Mouse (Mus musculus) frontal cortex, postnatal 25 days (tissue): ENCODE data around the gene Inip.
"Not testable (repeated sequence)": the region's sequence is repeated elsewhere in the genome, so short reads cannot be mapped to it uniquely, and the experiment has no call there.

Experiments
- DNase-seq, 2 experiments: peaks; one replicate each; pipeline ENCODE4 v3.0.0; 2022; ENCODE audit warnings: low spot score in 2 of 2

The Inip gene

DNA sequence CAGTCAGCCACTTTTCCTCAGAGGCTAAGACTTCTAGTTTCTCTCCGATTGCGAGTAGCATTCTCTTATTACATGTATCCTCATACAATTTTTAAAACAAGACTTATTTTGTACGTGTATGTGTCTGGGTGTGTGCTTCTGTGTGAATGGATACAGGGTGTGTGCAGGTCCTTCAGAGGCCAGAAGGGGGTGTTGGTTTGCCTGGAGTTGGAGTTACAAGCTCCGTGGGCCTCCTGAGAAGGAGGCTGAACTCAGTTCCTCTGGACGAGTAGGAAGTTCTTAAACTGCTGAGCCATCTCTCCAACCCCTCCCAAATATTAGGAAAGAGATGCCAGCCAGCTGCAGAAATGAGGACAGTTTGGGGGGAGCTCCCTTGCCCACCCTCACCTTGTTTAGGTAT lies 7.0 kb upstream of the Inip start:
- no peak for DNase-seq

- no peak for DNase-seq
Observed at GRCm38 (mm10) chr4:59807521-59807920, 6.1 kb upstream of the Inip start.

DNA sequence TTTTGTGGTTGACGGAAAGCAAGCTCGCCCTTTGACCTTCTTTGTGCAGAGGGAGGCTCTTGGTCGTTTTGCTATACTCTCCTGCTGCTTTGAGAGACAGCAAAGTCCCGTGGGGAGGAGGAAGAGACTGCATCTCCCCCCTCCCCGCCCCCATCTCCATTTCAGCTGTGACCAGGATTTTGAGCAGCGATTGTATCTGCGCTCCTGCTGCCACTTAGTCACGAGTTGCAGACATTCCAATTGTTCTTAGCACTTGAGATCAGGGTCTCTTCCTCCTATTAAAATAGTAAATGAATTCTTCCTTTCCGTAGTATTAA lies 5.4 kb upstream of the Inip start:
- no peak for DNase-seq

DNA sequence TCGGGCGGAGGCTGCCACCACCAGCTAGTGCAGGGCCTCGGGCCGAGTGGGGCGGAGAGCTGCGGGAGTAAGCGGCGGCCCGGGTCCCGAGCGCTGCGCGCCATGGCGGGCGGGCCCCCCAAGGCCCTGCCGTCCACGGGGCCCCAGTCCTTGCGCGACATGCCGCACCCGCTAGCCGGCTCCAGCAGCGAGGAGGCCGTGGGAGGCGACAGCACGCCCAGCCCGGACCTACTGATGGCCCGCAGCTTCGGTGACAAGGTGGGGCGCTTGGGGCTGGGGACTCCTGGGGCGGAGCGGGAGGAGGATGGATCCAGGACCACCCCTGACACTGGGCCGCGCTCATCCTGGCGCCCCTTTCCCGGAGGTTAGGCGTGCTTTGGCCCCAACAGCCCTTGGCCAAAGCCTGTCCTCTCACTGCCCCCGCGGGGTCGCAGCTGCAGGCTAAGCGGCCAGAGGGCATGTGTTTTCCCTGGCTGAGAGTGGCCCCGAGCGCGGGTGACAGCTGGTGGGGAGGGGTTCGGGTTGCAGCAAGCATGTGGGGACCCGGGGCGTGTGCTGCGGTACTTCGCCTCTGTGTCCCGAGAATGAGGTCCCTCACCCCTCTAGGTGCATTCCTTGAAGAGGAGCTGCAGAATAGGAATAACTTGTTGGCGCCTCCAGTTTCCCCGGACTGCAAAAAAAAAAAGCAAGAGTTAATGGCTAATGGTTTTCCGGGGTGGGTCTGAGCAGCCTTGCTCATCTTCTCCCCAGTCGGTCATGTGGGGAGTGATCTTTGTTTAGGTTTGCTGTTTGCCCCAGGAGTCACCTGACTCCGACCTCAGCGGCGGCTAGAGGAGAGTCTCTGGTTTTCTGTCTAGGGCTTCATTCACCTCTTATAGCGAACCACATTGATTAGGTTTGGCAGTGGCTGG lies 4.8 kb upstream of the Inip start:
- DNase-seq = peak in 1 of 2 experiments; percentile 19

GRCm38 (mm10) chr4:59805181-59805967 lies 4.0 kb upstream of the Inip start, which contains the start of gene Snx30:
Gene Snx30, plus strand, starts transcription at chr4:59805840.
- peak; percentile 77 to 80 for DNase-seq

- DNase-seq = no peak
Observed at GRCm38 (mm10) chr4:59804754-59805153, 3.4 kb upstream of the Inip start.

- DNase-seq = no peak
Observed at GRCm38 (mm10) chr4:59803358-59803757, 2.0 kb upstream of the Inip start.

- no peak for DNase-seq
Observed at GRCm38 (mm10) chr4:59802792-59803191, 1.4 kb upstream of the Inip start.

- DNase-seq = no peak
Observed at GRCm38 (mm10) chr4:59802107-59802506, 718 bp upstream of the Inip start.

- DNase-seq = no peak
Observed at GRCm38 (mm10) chr4:59800181-59800580, 1.2 kb downstream of the Inip start.

DNA sequence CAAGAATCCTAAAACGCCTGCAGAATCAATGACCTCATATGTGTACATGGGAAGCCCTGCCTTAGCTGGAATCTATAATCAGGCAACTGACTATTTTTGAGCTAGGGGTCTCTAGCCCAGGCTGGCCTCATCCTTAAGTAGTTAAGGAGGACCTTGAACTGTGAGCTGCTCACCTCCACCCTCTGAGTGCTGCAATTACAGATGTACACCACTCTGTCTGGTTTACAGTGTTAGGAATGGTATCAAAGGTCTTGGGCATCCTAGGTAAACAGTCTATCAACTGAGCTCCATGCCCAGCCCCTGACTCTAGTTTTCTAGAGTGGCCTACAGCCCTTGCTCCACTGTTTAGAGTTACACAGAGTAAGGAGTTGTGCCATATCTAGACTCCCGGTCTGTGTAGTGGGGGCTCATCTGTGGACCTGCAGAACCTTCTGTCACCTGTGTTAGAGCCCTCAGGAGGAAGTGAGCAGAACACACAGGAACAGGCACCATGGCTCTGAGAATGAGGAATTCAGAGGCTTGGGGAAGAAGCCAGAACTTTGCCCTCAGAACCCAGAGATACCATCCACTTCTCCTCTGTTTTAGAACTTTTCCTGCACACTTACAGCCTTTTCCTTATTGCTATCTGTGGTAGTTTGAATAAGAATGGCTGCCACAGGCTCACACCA lies 5.5 kb downstream of the Inip start:
- no peak for DNase-seq

DNA sequence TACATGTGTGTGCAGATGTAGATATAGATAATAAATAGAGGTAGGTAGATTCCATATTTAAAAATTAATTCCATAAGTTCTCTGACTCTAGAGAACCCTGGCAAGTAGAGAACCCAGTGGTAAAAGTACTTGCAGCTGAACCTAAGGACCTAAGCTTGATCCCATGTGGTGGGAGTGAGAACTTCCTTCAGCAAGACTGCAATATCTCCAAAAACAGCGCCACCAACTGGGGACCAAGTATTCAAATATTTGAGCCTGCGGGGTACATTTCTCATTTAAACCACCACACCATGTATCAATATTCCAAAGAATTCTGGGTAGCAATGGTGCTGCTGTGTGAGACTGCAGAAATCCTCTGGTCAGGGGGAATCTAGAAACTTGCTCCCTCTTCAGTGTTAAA lies 7.3 kb downstream of the Inip start:
- DNase-seq = no peak

- DNase-seq = not testable (repeated sequence)
Observed at GRCm38 (mm10) chr4:59793626-59794025, 7.8 kb downstream of the Inip start.

GRCm38 (mm10) chr4:59789015-59789414 lies 12.4 kb downstream of the Inip start:
- no peak for DNase-seq

- no peak for DNase-seq
Observed at GRCm38 (mm10) chr4:59787126-59787525, 14.3 kb downstream of the Inip start.

DNA sequence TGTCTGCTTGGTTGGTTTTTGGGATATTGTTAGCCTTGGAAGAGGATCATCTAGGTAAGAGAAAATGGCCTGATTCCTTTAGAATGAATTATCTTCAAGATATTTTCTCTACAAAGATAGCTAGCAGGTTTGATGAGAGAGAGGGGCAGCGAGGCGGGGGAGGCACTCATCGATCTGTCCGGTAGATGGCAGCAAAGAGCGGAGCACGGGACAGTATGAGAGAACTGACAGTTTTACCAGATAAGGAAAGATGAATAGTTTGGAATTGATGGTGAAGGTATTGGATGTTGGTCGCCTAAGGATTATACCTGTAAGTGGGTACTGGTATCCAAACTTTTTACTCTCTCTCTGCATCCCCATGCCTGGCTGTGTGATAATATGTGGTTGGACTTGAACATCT lies 14.7 kb downstream of the Inip start:
- DNase-seq = peak; percentile 71

DNA sequence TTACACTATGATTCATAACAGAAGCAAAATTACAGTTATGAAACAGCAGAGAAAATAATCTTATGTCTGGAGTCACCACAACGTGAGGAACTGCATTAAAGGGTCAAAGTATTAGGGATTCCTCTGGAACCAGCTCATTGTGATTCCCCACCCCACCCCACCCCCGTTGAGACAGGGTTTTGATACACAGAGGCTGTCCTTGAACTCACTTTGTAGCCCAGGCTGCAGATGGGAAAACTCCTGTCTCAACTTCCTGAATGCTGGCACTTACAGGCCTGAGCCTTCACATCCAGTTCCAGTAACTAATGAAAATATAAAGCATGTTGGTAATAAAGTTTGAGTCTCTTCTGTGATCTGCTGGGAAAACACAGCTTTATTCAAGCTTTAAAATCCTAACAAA lies 16.0 kb downstream of the Inip start:
- DNase-seq = no peak

- peak; percentile 81 to 91 for DNase-seq
Observed at GRCm38 (mm10) chr4:59783685-59784279, 17.6 kb downstream of the Inip start.

DNA sequence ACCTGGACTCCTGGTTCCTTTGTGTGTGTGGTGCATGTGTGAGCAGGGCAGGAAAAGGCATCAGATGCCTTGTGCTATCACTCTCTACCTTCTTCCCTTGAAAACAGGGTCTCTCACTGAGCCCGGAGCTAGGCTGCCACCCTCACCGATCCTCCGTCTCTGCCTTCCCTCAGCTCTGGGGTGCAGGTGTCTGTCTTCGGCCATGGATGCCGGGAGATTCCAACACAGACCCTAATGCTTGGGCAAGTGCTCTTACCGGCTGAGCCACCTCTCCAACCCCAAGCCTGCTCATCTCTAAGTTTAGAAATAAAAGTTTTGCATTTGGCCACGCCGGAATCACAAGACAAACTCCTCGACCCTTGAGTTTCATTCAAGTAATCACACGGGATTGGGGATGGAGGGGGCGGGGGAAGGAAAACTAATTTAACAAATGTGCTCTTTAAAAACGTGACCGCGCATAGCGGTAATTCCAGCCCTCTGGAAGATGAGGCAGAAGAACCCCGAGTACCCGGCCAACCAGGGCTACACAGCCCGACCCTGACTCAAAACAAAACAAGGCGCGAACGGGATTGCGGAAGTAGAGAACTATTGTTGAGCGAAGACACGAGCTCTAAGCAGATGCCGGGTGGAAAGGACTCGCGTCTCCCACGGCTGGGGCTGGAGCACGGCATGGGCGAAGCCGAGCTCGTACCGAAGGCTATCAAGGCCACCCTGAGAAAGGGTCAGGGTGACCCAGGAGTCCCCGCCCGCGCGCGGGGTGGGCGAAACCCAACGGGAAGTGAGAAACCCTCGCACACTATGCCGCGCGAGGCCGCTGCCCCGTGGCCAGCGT lies 18.3 kb downstream of the Inip start:
- peak in 1 of 2 experiments; percentile 22 for DNase-seq

- no peak for DNase-seq
Observed at GRCm38 (mm10) chr4:59780568-59780967, 20.8 kb downstream of the Inip start.

DNA sequence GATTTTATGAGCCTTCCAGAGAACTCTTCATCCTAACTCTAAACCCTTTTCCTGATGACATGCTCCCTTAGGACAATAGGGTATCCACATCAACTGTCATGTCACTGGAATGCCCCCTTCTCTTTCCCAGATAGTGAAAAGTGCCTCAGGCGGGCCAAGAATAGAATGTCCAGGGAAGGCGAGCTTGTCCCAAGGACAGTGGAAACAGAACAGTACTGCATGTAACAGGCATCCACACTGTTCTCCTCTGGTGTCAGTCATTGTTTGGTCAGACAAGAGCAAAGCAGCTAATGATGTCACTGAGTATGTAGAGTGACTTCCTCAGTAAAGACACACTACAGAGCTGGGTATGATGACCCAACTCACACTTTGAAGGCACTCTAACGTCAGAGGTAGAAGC lies 23.6 kb downstream of the Inip start:
- no peak for DNase-seq
